Mouse (Mus musculus): Measurements from ENCODE around the gene Acacb.

DNA sequence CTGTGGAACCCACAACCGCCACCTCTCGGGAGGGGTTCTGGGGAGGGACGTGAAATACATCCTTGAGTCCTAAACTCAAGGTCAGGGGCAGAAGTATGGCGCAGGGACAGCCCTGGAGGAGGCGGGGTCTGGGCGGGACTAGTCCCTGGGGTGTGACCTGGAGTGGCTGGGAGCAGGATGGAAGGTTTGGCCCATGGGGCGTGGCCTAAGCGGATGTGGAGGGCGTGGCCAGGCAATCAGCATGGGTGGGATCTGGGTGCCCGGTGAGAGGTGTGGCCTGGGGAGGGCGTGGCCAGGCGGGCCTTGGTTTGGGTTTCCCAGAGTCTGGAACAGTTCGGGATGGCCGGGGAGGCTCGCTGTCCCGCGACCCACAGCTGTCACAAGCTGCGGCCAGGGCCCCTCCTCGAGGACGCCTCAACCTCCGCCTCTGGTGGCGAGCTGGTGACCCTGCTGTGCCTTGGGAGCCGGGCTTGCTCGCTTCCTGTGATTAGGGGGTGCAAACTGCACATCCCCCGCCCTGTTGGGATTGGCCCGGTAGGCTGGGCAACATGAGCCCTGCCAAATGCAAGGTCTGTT lies 29.3 kb downstream of the Acacb start:
- TF ChIP-seq GATA1 (IDR thresholded peaks at IDR 0.05; ENCODE audit: borderline replicate concordance, low read length) (no peak), CTCF (IDR thresholded peaks at IDR 0.05; ENCODE audit: low read depth, low read length) (no peak)

Measured in G1E (cell line).